Mouse (Mus musculus): ENCODE data around the gene Capn11. TPM values are rescaled to one million over a fixed set of nuclear protein-coding genes. Genes with fewer than 3 reads are reported as not detected.

Capn11 gene
- polyA plus RNA-seq (2014; fragmentation: Nextera tagmentation; extraction: Ambion mirVana): 0.52 and 0.84 TPM in 2 replicates

DNA sequence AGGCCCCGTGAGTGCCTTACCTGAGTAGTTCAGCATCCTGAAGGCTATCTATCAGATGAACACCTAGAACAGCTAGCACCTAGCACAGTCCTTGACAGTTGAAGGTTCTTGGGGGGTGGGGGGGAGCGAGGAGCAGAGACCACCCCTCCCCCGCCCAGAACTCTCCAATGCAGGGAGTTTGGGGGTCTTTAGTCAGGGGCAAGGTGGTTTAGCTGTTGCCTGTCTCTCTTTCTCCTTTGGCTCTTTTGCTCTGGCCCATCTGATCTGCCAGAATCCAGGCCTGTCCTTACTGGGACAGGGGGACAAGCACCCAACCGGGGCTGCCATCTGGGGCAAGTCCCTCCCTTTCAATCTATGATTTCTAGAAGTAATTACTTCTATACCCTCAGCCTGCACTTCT, at the start of gene Capn11:
Gene Capn11, minus strand, starts transcription at position 101 of the 400 bp plus-strand sequence.
- ATAC-seq (ENCODE audit: low FRiP score): no peak
- H3K9ac ChIP-seq (ENCODE audit: low read length): no peak within 1 kb of the TSS
- H3K4me1 ChIP-seq (ENCODE audit: control insufficient read depth, insufficient read depth, low read length): no peaks in the 10 kb centered on the region
- WGBS: 81% methylated on average over 4 of the region's 4 CpGs
- H3K4me3 ChIP-seq (ENCODE audit: low read depth, low read length): no peak within 1 kb of the TSS
- H3K27me3 ChIP-seq (ENCODE audit: control insufficient read depth, insufficient read depth, low read length): no peaks in the 10 kb centered on the region
- H3K27ac ChIP-seq (ENCODE audit: low read depth, low read length): no peak within 1 kb of the TSS
- no peak for DNase-seq (ENCODE audit: low spot score, missing footprints)
- H3K36me3 ChIP-seq (ENCODE audit: control insufficient read depth, insufficient read depth, low read length): peaks cover 7% of the 10 kb centered on the region; the same call in 1 of the 2 replicates
- no peak within 1 kb of the TSS for H3K4me2 ChIP-seq
- H3K9me3 ChIP-seq (ENCODE audit: control insufficient read depth, low read length): no peaks in the 10 kb centered on the region

DNA sequence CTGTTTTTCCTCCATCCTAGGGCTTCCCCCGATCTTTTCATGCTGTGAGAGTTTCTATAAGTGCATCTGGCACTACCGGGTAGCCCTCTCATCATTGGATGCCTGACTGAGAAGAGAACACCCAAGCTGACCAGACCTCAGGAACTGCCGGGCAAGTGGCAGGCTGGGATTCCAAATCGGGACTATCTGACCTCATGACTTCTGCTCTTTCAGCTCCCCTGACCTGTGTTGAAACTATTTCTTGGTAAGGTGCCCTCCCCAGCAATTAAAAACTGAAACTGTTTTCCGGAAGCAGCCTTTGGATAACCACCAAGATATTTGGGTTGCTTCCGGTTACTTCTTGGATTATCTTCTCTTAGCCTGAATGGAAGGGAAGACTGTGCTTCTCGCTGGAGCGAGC, 49.1 kb upstream of the Capn11 start:
- Histone ChIP-seq H3K9me3 (ENCODE audit: control insufficient read depth, low read length) (no peaks in the 10 kb centered on the region), H3K27me3 (ENCODE audit: control insufficient read depth, insufficient read depth, low read length) (no peaks in the 10 kb centered on the region), H3K9ac (ENCODE audit: low read length) (no peak overlapping the region), H3K4me1 (ENCODE audit: control insufficient read depth, insufficient read depth, low read length) (no peaks in the 10 kb centered on the region), H3K36me3 (ENCODE audit: control insufficient read depth, insufficient read depth, low read length) (no peaks in the 10 kb centered on the region), H3K27ac (ENCODE audit: low read depth, low read length) (no peak overlapping the region), H3K4me3 (ENCODE audit: low read depth, low read length) (no peak overlapping the region), H3K4me2 (no peak overlapping the region)
- 84% methylated on average over 8 of the region's 8 CpGs for WGBS
- no peak for DNase-seq (ENCODE audit: low spot score, missing footprints)
- no peak for ATAC-seq (ENCODE audit: low FRiP score)

DNA sequence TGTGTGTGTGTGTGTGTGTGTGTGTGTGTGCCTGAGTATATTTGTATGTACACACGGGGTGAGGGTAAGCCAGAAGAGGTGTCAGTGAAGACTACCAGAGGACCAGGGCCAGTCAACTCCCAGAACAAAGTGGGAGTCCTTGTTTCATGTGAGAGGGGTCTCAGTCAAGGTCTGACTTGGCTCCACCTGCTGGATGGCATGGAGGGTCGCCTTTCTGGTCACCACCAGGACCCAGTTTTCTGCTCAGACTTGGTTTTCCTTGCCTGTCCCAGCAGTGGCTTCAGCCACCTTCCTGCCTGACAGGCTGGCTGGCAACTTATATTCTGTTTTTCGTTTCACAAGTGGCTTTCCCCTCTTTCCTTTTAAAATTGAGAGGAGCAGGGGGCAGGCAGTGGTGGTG, 48.3 kb upstream of the Capn11 start:
- H3K9me3 ChIP-seq (ENCODE audit: control insufficient read depth, low read length): no peaks in the 10 kb centered on the region
- H3K27me3 ChIP-seq (ENCODE audit: control insufficient read depth, insufficient read depth, low read length): no peaks in the 10 kb centered on the region
- no peaks in the 10 kb centered on the region for H3K4me1 ChIP-seq (ENCODE audit: control insufficient read depth, insufficient read depth, low read length)
- DNase-seq (ENCODE audit: low spot score, missing footprints) (no peak), ATAC-seq (ENCODE audit: low FRiP score) (no peak)
- WGBS: 42% methylated on average over 3 of the region's 3 CpGs
- no peak overlapping the region for H3K4me3 ChIP-seq (ENCODE audit: low read depth, low read length)
- H3K36me3 ChIP-seq (ENCODE audit: control insufficient read depth, insufficient read depth, low read length): no peaks in the 10 kb centered on the region
- no peak overlapping the region for H3K9ac ChIP-seq (ENCODE audit: low read length)
- no peak overlapping the region for H3K4me2 ChIP-seq
- no peak overlapping the region for H3K27ac ChIP-seq (ENCODE audit: low read depth, low read length)

DNA sequence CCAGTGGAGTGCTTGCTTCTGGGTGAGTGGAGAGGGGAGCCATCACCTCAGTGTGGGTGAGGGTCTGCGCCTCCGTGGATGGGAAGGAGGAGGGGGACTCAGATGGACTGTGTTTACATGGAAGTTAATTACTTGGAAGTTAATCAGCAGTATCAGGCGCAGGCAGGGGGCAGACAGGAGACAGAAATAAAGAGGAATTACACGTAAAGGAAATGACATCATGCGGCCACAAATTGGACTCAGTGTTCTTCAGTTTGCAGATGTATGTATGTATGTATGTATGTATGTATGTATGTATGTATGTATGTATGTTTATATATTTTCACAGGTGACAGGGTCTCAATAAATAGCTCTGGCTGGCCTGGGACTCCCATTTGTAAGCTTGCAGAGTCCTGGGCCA, 47.7 kb upstream of the Capn11 start:
- no peaks in the 10 kb centered on the region for H3K4me1 ChIP-seq (ENCODE audit: control insufficient read depth, insufficient read depth, low read length)
- no peak for ATAC-seq (ENCODE audit: low FRiP score)
- no peak overlapping the region for H3K4me2 ChIP-seq
- H3K9me3 ChIP-seq (ENCODE audit: control insufficient read depth, low read length): no peaks in the 10 kb centered on the region
- H3K27me3 ChIP-seq (ENCODE audit: control insufficient read depth, insufficient read depth, low read length): no peaks in the 10 kb centered on the region
- no peak overlapping the region for H3K4me3 ChIP-seq (ENCODE audit: low read depth, low read length)
- H3K27ac ChIP-seq (ENCODE audit: low read depth, low read length): no peak overlapping the region
- H3K9ac ChIP-seq (ENCODE audit: low read length): no peak overlapping the region
- no peak for DNase-seq (ENCODE audit: low spot score, missing footprints)
- WGBS: 81% methylated on average over 5 of the region's 5 CpGs
- no peaks in the 10 kb centered on the region for H3K36me3 ChIP-seq (ENCODE audit: control insufficient read depth, insufficient read depth, low read length)

DNA sequence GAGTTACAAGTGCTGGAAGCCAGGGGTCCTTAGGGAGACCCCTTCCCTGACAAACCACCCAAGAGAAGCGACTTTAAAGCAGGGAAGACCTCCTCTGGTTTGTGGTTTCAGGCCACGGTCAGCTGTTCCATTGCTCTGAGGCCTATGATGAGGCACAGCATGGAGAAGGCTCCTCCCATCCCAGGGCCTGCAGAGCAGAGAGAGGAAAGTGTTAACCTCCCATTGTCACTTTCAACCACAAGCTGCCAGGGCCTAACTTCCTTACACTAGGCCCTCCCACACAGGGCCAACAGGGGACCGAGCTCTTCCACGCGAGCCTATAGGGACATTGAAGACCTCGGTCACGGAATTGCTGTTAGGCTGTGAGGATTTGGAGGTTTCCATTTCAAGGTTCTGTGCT, 44.1 kb upstream of the Capn11 start:
- H3K27ac ChIP-seq (ENCODE audit: low read depth, low read length): no peak overlapping the region
- ATAC-seq (ENCODE audit: low FRiP score): no peak
- H3K4me1 ChIP-seq (ENCODE audit: control insufficient read depth, insufficient read depth, low read length): peaks cover 5% of the 10 kb centered on the region; the same call in 1 of the 2 replicates
- no peaks in the 10 kb centered on the region for H3K27me3 ChIP-seq (ENCODE audit: control insufficient read depth, insufficient read depth, low read length)
- no peak for DNase-seq (ENCODE audit: low spot score, missing footprints)
- no peak overlapping the region for H3K4me3 ChIP-seq (ENCODE audit: low read depth, low read length)
- 0 out of 2 replicates have a peak, but pooled peaks cover 4% of the 10 kb centered on the region for H3K36me3 ChIP-seq (ENCODE audit: control insufficient read depth, insufficient read depth, low read length)
- no peak overlapping the region for H3K9ac ChIP-seq (ENCODE audit: low read length)
- no peaks in the 10 kb centered on the region for H3K9me3 ChIP-seq (ENCODE audit: control insufficient read depth, low read length)
- WGBS: 65% methylated on average over 7 of the region's 7 CpGs
- no peak overlapping the region for H3K4me2 ChIP-seq

DNA sequence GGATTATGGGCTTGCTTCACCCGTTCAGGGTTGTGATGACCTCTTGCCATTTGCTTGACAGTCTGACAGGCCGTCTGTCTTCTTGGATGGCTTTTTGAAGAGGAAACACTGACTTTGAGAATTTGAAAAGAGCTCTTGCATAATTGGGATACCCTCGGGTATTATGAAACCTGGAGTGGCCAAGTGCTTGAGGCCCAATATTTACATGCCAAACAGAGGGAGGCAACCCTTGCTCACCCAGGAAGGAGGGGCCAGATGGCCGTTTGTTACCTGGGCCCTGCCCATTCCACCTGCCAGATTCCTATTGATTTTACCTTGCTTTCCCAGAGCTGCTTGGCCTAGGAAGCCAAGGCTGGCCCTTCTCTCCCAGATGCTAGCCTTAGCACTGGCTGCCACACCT, 43.1 kb upstream of the Capn11 start:
- Histone ChIP-seq H3K27me3 (ENCODE audit: control insufficient read depth, insufficient read depth, low read length) (no peaks in the 10 kb centered on the region), H3K9ac (ENCODE audit: low read length) (no peak overlapping the region), H3K4me1 (ENCODE audit: control insufficient read depth, insufficient read depth, low read length) (peaks cover 5% of the 10 kb centered on the region; the same call in 1 of the 2 replicates), H3K4me3 (ENCODE audit: low read depth, low read length) (no peak overlapping the region), H3K27ac (ENCODE audit: low read depth, low read length) (no peak overlapping the region), H3K4me2 (no peak overlapping the region), H3K9me3 (ENCODE audit: control insufficient read depth, low read length) (no peaks in the 10 kb centered on the region), H3K36me3 (ENCODE audit: control insufficient read depth, insufficient read depth, low read length) (0 out of 2 replicates have a peak, but pooled peaks cover 4% of the 10 kb centered on the region)
- DNase-seq (ENCODE audit: low spot score, missing footprints) (peak; percentile 61), ATAC-seq (ENCODE audit: low FRiP score) (no peak)
- 51% methylated on average over 4 of the region's 4 CpGs for WGBS

DNA sequence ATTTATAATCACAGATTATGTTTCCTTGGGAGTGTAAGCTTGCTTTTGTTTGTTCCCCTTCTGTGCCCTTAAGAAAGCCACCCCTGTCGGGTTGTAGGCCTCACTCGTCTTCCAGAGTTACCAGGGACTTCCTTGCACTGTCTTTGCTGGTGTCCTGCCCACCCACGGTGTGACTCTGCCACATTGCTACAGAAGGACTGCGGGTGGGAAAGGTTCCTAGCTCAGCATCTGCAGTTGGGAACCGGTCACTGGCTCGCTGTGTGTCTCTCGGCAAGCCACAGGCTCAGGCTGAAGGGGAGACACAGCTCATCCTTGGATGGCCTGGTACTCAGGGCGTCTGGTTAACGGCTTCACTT, 42.1 kb upstream of the Capn11 start:
- no peaks in the 10 kb centered on the region for H3K27me3 ChIP-seq (ENCODE audit: control insufficient read depth, insufficient read depth, low read length)
- no peak overlapping the region for H3K4me3 ChIP-seq (ENCODE audit: low read depth, low read length)
- DNase-seq (ENCODE audit: low spot score, missing footprints) (no peak), ATAC-seq (ENCODE audit: low FRiP score) (no peak)
- no peaks in the 10 kb centered on the region for H3K9me3 ChIP-seq (ENCODE audit: control insufficient read depth, low read length)
- peak overlapping the region; percentile 30; the same call in 1 of the 2 replicates for H3K27ac ChIP-seq (ENCODE audit: low read depth, low read length)
- H3K4me2 ChIP-seq: no peak overlapping the region
- H3K4me1 ChIP-seq (ENCODE audit: control insufficient read depth, insufficient read depth, low read length): peaks cover 5% of the 10 kb centered on the region; the same call in 1 of the 2 replicates
- H3K9ac ChIP-seq (ENCODE audit: low read length): no peak overlapping the region
- 64% methylated on average over 9 of the region's 9 CpGs for WGBS
- H3K36me3 ChIP-seq (ENCODE audit: control insufficient read depth, insufficient read depth, low read length): 0 out of 2 replicates have a peak, but pooled peaks cover 4% of the 10 kb centered on the region

DNA sequence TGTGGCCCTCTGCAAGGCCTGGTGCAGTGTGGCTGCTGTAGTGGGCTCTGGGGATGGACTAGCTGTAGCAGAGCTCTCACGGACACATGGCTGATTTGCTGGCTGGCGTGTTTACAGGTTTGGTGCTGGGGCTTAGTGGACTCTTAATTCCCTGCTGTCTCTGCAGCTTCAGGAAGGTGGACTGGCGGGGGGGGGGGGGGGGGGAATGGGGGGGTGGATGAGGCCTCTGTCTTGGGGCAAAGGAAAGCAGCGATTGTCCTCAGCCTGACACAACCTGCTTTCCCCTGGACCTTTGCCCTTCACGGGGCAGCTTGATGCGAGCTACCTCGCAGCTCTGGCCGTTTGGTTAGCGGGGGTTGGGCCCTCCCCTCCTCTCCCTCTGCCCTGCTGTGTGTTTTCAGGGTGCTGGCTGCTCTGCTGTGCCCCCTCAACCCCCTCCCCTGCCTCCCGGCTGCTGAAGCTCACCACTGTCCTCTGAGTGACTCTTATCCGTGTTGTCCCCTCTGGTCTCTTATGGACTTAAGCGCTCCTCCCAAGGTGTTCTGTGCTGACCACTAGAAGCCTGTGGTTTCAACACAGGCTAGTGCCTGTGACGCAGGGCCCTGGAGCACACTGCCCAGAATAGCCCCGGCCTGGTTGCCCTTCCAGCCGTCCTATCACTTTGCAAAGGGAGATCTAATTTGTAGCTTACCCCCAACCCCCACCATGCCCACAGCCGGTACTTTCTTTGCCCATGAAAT, 41.5 kb upstream of the Capn11 start:
- Histone ChIP-seq H3K27ac (ENCODE audit: low read depth, low read length) (no peak overlapping the region), H3K27me3 (ENCODE audit: control insufficient read depth, insufficient read depth, low read length) (no peaks in the 10 kb centered on the region), H3K4me2 (no peak overlapping the region), H3K9ac (ENCODE audit: low read length) (no peak overlapping the region), H3K36me3 (ENCODE audit: control insufficient read depth, insufficient read depth, low read length) (0 out of 2 replicates have a peak, but pooled peaks cover 4% of the 10 kb centered on the region), H3K4me3 (ENCODE audit: low read depth, low read length) (no peak overlapping the region), H3K4me1 (ENCODE audit: control insufficient read depth, insufficient read depth, low read length) (peaks cover 5% of the 10 kb centered on the region; the same call in 1 of the 2 replicates), H3K9me3 (ENCODE audit: control insufficient read depth, low read length) (no peaks in the 10 kb centered on the region)
- 41% methylated on average over 9 of the region's 16 CpGs for WGBS
- peak; percentile 77 for DNase-seq (ENCODE audit: low spot score, missing footprints)
- no peak for ATAC-seq (ENCODE audit: low FRiP score)

DNA sequence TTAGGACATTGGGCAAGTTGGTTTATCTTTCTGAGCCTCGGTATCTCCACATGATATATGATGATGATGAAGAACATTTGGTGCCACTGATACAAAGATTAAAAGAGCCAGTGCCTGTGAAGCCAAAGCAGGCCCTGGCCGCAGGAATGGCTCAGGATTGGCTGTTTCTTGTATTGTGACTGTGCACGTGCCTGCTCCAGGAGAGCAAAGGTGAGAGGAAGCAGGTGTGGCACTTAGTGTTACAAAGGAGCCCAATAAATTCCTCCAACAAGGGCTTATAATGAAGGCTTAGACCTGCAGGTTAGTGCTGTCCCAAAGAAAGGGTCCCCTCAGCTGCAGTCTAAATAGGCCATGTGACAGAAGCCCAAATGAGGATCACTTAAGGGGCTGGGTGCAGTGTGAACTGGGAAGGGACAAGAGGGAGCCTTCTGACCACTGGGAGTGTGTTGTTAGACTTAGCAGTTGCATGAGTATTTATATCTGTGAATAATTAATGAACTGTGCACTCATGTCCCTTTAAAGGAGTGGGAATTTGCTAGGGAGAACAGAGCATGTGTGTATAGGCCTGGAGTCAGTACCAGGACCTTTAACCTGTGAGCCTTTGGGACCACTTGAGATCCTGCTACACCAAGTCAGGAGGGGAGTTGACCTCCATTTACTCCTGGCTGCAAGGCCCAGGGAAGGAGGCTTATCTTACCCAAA, 40.1 kb upstream of the Capn11 start:
- H3K4me2 ChIP-seq: no peak overlapping the region
- 0 out of 2 replicates have a peak, but pooled peaks cover 4% of the 10 kb centered on the region for H3K36me3 ChIP-seq (ENCODE audit: control insufficient read depth, insufficient read depth, low read length)
- peaks cover 5% of the 10 kb centered on the region; the same call in 1 of the 2 replicates for H3K4me1 ChIP-seq (ENCODE audit: control insufficient read depth, insufficient read depth, low read length)
- ATAC-seq (ENCODE audit: low FRiP score): no peak
- H3K4me3 ChIP-seq (ENCODE audit: low read depth, low read length): no peak overlapping the region
- H3K27me3 ChIP-seq (ENCODE audit: control insufficient read depth, insufficient read depth, low read length): no peaks in the 10 kb centered on the region
- no peak for DNase-seq (ENCODE audit: low spot score, missing footprints)
- no peak overlapping the region for H3K27ac ChIP-seq (ENCODE audit: low read depth, low read length)
- no peak overlapping the region for H3K9ac ChIP-seq (ENCODE audit: low read length)
- WGBS: 84% methylated on average over 3 of the region's 3 CpGs
- no peaks in the 10 kb centered on the region for H3K9me3 ChIP-seq (ENCODE audit: control insufficient read depth, low read length)
